Mouse (Mus musculus) forebrain, embryonic 10.5 days (tissue): ENCODE measurements around the gene Hsf2bp. TPM values are rescaled to one million over a fixed set of nuclear protein-coding genes. Genes with fewer than 3 reads are reported as not detected.
A peak's percentile ranks its signal among the peaks of the same experiment; 100 is the strongest.

Experiments used
- DNase-seq: peaks from one replicate; pipeline ENCODE4 v3.0.0-alpha.2; 2017; ENCODE audit warnings: low spot score; ENCODE audit errors: extremely low spot score
- H3K27ac ChIP-seq: fragments of 300-500 bp; sonication (generic); 2 replicates; pipeline ENCODE4 v1.5.1; 2016; ENCODE audit warnings: mild to moderate bottlenecking
- H3K27me3 ChIP-seq: fragments of 300-500 bp; sonication (generic); 2 replicates; pipeline ENCODE4 v1.6.1; 2016; ENCODE audit warnings: mild to moderate bottlenecking; ENCODE audit not compliant: poor library complexity, severe bottlenecking
- H3K36me3 ChIP-seq: fragments of 300-500 bp; sonication (generic); replicated peaks from 2 replicates; pipeline ENCODE4 v1.6.1; 2016; ENCODE audit warnings: mild to moderate bottlenecking, moderate library complexity
- H3K4me1 ChIP-seq: fragments of 300-500 bp; sonication (generic); 2 replicates; pipeline ENCODE4 v1.6.1; 2016
- H3K4me3 ChIP-seq: fragments of 300-500 bp; sonication (generic); 2 replicates; pipeline ENCODE4 v1.5.1; 2016; ENCODE audit warnings: mild to moderate bottlenecking, moderate library complexity
- H3K9me3 ChIP-seq: fragments of 300-500 bp; sonication (generic); 2 replicates; pipeline ENCODE4 v1.6.1; 2016; ENCODE audit warnings: mild to moderate bottlenecking, moderate library complexity
- WGBS: fragments of 180-500 bp; shearing (Covaris S2); methylation state at CpG from one replicate; pipeline ENCODE4 v1.1.7; 2016; 5-methylcytosine and 5-hydroxymethylcytosine counted together
- polyA plus RNA-seq: library from polyadenylated mRNA; unstranded; fragments of >200 nt; fragmentation: Nextera tagmentation; extraction: Ambion mirVana; gene quantifications from 2 replicates; pipeline ENCODE4 v1.2.1, GENCODE M21; 2016

The Hsf2bp gene
- polyA plus RNA-seq, 1 experiment from 2014 or later = 0.52 TPM

- no peak for DNase-seq
- H3K36me3 ChIP-seq = peaks cover 100% of the 10 kb centered on the region
Measured at GRCm38 (mm10) chr17:32053677-32054076, 17.5 kb upstream of the Hsf2bp start.

GRCm38 (mm10) chr17:32052237-32053080, 16.3 kb upstream of the Hsf2bp start:
- Histone ChIP-seq H3K27me3 (no peaks in the 10 kb centered on the region), H3K4me3 (no peak overlapping the region), H3K27ac (no peak overlapping the region), H3K9me3 (no peaks in the 10 kb centered on the region), H3K36me3 (peaks cover 100% of the 10 kb centered on the region), H3K4me1 (no peaks in the 10 kb centered on the region)
- 91% methylated on average over 5 of the region's 5 CpGs for WGBS
- DNase-seq = no peak

More at GRCm38 (mm10) chr17:32053677-32054076, 17.5 kb upstream of the Hsf2bp start:
- 92% methylated on average over 5 of the region's 5 CpGs for WGBS
- Histone ChIP-seq H3K27me3 (no peaks in the 10 kb centered on the region), H3K27ac (no peak overlapping the region), H3K9me3 (no peaks in the 10 kb centered on the region), H3K4me3 (no peak overlapping the region), H3K4me1 (no peaks in the 10 kb centered on the region)

- Histone ChIP-seq H3K4me3 (no peak overlapping the region), H3K9me3 (no peaks in the 10 kb centered on the region), H3K27me3 (no peaks in the 10 kb centered on the region), H3K4me1 (no peaks in the 10 kb centered on the region), H3K36me3 (peaks cover 100% of the 10 kb centered on the region), H3K27ac (no peak overlapping the region)
- DNase-seq = no peak
- 93% methylated on average over 6 of the region's 6 CpGs for WGBS
Measured at GRCm38 (mm10) chr17:32050609-32051008, 14.5 kb upstream of the Hsf2bp start.

- no peak for DNase-seq
- peaks cover 100% of the 10 kb centered on the region for H3K36me3 ChIP-seq
- no peaks in the 10 kb centered on the region for H3K4me1 ChIP-seq
- no peak overlapping the region for H3K4me3 ChIP-seq
- no peak overlapping the region for H3K27ac ChIP-seq
- no peaks in the 10 kb centered on the region for H3K27me3 ChIP-seq
- no peaks in the 10 kb centered on the region for H3K9me3 ChIP-seq
- 87% methylated on average over 4 of the region's 4 CpGs for WGBS
Measured at GRCm38 (mm10) chr17:32049914-32050313, 13.8 kb upstream of the Hsf2bp start.

- H3K36me3 ChIP-seq = peaks cover 92% of the 10 kb centered on the region
- 0 out of 2 replicates have a peak, but pooled peaks cover 4% of the 10 kb centered on the region for H3K4me1 ChIP-seq
- 88% methylated on average over 5 of the region's 5 CpGs for WGBS
- H3K27ac ChIP-seq = no peak overlapping the region
- H3K27me3 ChIP-seq = no peaks in the 10 kb centered on the region
- DNase-seq = no peak
- no peak overlapping the region for H3K4me3 ChIP-seq
- H3K9me3 ChIP-seq = no peaks in the 10 kb centered on the region
Measured at GRCm38 (mm10) chr17:32048351-32048750, 12.2 kb upstream of the Hsf2bp start.

GRCm38 (mm10) chr17:32046541-32046940, 10.4 kb upstream of the Hsf2bp start:
- DNase-seq = no peak
- no peaks in the 10 kb centered on the region for H3K9me3 ChIP-seq
- peaks cover 84% of the 10 kb centered on the region for H3K36me3 ChIP-seq
- H3K27me3 ChIP-seq = no peaks in the 10 kb centered on the region
- H3K4me3 ChIP-seq = no peak overlapping the region
- no peak overlapping the region for H3K27ac ChIP-seq
- WGBS = 94% methylated on average over 5 of the region's 5 CpGs
- 0 out of 2 replicates have a peak, but pooled peaks cover 5% of the 10 kb centered on the region for H3K4me1 ChIP-seq

- no peak for DNase-seq
- Histone ChIP-seq H3K4me3 (no peak overlapping the region), H3K4me1 (peaks cover 33% of the 10 kb centered on the region), H3K9me3 (no peaks in the 10 kb centered on the region), H3K27ac (no peak overlapping the region), H3K36me3 (peaks cover 50% of the 10 kb centered on the region), H3K27me3 (no peaks in the 10 kb centered on the region)
- WGBS = 90% methylated on average over 10 of the region's 10 CpGs
Measured at GRCm38 (mm10) chr17:32040263-32040662, 4.1 kb upstream of the Hsf2bp start.

- H3K4me3 ChIP-seq = peak overlapping the region; percentile 86
- H3K27me3 ChIP-seq = no peaks in the 10 kb centered on the region
- DNase-seq = no peak
- no peaks in the 10 kb centered on the region for H3K9me3 ChIP-seq
- H3K4me1 ChIP-seq = peaks cover 29% of the 10 kb centered on the region
- H3K27ac ChIP-seq = peak overlapping the region; percentile 93
- peaks cover 30% of the 10 kb centered on the region for H3K36me3 ChIP-seq
- WGBS = under 1% methylated on average over 46 of the region's 46 CpGs
Measured at GRCm38 (mm10) chr17:32036509-32037438, 625 bp upstream of the Hsf2bp start.

- Histone ChIP-seq H3K4me1 (peaks cover 33% of the 10 kb centered on the region), H3K27ac (no peak overlapping the region), H3K4me3 (no peak overlapping the region), H3K9me3 (no peaks in the 10 kb centered on the region), H3K36me3 (peaks cover 11% of the 10 kb centered on the region), H3K27me3 (no peaks in the 10 kb centered on the region)
- WGBS = 90% methylated on average over 23 of the region's 23 CpGs
- no peak for DNase-seq
Measured at GRCm38 (mm10) chr17:32034322-32034721, 1.8 kb downstream of the Hsf2bp start.

GRCm38 (mm10) chr17:32031684-32032083, 4.5 kb downstream of the Hsf2bp start:
- H3K36me3 ChIP-seq = no peaks in the 10 kb centered on the region
- 49% methylated on average over 7 of the region's 7 CpGs for WGBS
- H3K4me1 ChIP-seq = peaks cover 13% of the 10 kb centered on the region
- no peak overlapping the region for H3K27ac ChIP-seq
- H3K27me3 ChIP-seq = no peaks in the 10 kb centered on the region
- H3K9me3 ChIP-seq = no peaks in the 10 kb centered on the region
- no peak overlapping the region for H3K4me3 ChIP-seq
- no peak for DNase-seq

- WGBS = 85% methylated on average over 3 of the region's 3 CpGs
Measured at GRCm38 (mm10) chr17:32028301-32028700, 7.8 kb downstream of the Hsf2bp start.

GRCm38 (mm10) chr17:32027666-32028065, 8.5 kb downstream of the Hsf2bp start:
- Histone ChIP-seq H3K4me1 (peaks cover 10% of the 10 kb centered on the region; the same call in 1 of the 2 replicates), H3K4me3 (no peak overlapping the region), H3K27ac (0 out of 2 replicates have a peak overlapping the region, but pooled peaks have one; percentile 31), H3K36me3 (no peaks in the 10 kb centered on the region), H3K9me3 (no peaks in the 10 kb centered on the region), H3K27me3 (no peaks in the 10 kb centered on the region)
- DNase-seq = no peak
- 28% methylated on average over 3 of the region's 3 CpGs for WGBS

More at GRCm38 (mm10) chr17:32028301-32028700, 7.8 kb downstream of the Hsf2bp start:
- Histone ChIP-seq H3K4me1 (peaks cover 10% of the 10 kb centered on the region; the same call in 1 of the 2 replicates), H3K4me3 (no peak overlapping the region), H3K36me3 (no peaks in the 10 kb centered on the region), H3K27me3 (no peaks in the 10 kb centered on the region), H3K9me3 (no peaks in the 10 kb centered on the region), H3K27ac (no peak overlapping the region)
- no peak for DNase-seq
